Mouse (Mus musculus) embryonic facial prominence, embryonic 15.5 days (tissue): ENCODE data around the gene Arhgap24. TPM values are rescaled to one million over a fixed set of nuclear protein-coding genes. Genes with fewer than 3 reads are reported as not detected.

Experiments used
- ATAC-seq: fragments of 200-750 bp; cut with Nextera tagmentation; 2 replicates; pipeline ENCODE4 v1.8.0; 2017; ENCODE audit warnings: low read depth, moderate TSS enrichment; ENCODE audit not compliant: insufficient number of reproducible peaks, low FRiP score, low TSS enrichment
- H3K27ac ChIP-seq: fragments of 300-500 bp; sonication (generic); replicated peaks from 2 replicates; pipeline ENCODE4 v1.5.1; 2015; ENCODE audit warnings: mild to moderate bottlenecking, inconsistent platforms
- H3K27me3 ChIP-seq: fragments of 300-500 bp; sonication (generic); 2 replicates; pipeline ENCODE4 v1.6.1; 2015; ENCODE audit warnings: inconsistent platforms
- H3K36me3 ChIP-seq: fragments of 300-500 bp; sonication (generic); 2 replicates; pipeline ENCODE4 v1.6.1; 2015; ENCODE audit warnings: mild to moderate bottlenecking, inconsistent platforms
- H3K4me1 ChIP-seq: fragments of 300-500 bp; sonication (generic); 2 replicates; pipeline ENCODE4 v1.6.1; 2015; ENCODE audit warnings: inconsistent platforms
- H3K4me2 ChIP-seq: fragments of 300-500 bp; sonication (generic); replicated peaks from 2 replicates; pipeline ENCODE4 v1.6.1; 2015; ENCODE audit warnings: mild to moderate bottlenecking, inconsistent platforms
- H3K4me3 ChIP-seq: fragments of 300-500 bp; sonication (generic); replicated peaks from 2 replicates; pipeline ENCODE4 v1.5.1; 2015; ENCODE audit warnings: mild to moderate bottlenecking, inconsistent platforms
- H3K9ac ChIP-seq: fragments of 300-500 bp; sonication (generic); 2 replicates; pipeline ENCODE4 v1.6.1; 2015; ENCODE audit warnings: inconsistent platforms
- H3K9me3 ChIP-seq: fragments of 300-500 bp; sonication (generic); replicated peaks from 2 replicates; pipeline ENCODE4 v1.6.1; 2016; ENCODE audit warnings: inconsistent platforms
- whole genome bisulfite sequencing: fragments of 180-500 bp; shearing (Covaris S2); methylation state at CpG from one replicate; pipeline ENCODE4 v1.1.7; 2015; 5-methylcytosine and 5-hydroxymethylcytosine counted together
- polyA plus RNA-seq: library from polyadenylated mRNA; unstranded; fragments of >200 nt; fragmentation: Nextera tagmentation; extraction: Ambion mirVana; gene quantifications from 2 replicates; pipeline ENCODE4 v1.2.1, GENCODE M21; 2015

The Arhgap24 gene
- polyA plus RNA-seq, 1 experiment from 2014 or later = 34.0 TPM

GRCm38 (mm10) chr5:102803675-102804074, 322.5 kb downstream of the Arhgap24 start:
- ATAC-seq = no peak
- Histone ChIP-seq H3K9ac (no peak overlapping the region), H3K4me3 (no peak overlapping the region), H3K9me3 (no peaks in the 10 kb centered on the region), H3K27ac (no peak overlapping the region), H3K4me2 (no peak overlapping the region), H3K27me3 (no peaks in the 10 kb centered on the region), H3K36me3 (no peaks in the 10 kb centered on the region), H3K4me1 (no peaks in the 10 kb centered on the region)
- 56% methylated on average over 4 of the region's 4 CpGs for WGBS

DNA sequence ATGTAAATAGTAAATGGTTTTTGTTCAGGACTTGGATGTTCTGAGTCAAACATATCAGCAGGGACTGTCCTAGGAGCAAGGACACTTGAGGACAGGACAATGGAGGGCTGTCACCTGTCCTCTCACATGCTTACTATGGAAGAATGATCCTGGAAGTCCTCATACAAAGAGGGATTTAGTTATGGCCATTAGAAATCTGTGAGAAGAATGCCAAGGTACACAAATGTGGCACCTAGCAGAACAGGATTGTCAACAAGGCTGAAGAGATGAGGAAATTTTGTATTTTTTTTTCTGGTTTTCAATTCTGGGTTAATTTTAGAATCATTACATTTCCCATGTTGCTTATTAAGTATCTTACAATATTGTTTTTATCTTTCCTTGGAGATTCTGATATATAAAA, 326.3 kb downstream of the Arhgap24 start:
- no peak for ATAC-seq
- H3K4me1 ChIP-seq = no peaks in the 10 kb centered on the region
- no peak overlapping the region for H3K9ac ChIP-seq
- no peak overlapping the region for H3K4me3 ChIP-seq
- H3K27me3 ChIP-seq = no peaks in the 10 kb centered on the region
- no peak overlapping the region for H3K4me2 ChIP-seq
- no peaks in the 10 kb centered on the region for H3K36me3 ChIP-seq
- H3K27ac ChIP-seq = no peak overlapping the region
- no peaks in the 10 kb centered on the region for H3K9me3 ChIP-seq

DNA sequence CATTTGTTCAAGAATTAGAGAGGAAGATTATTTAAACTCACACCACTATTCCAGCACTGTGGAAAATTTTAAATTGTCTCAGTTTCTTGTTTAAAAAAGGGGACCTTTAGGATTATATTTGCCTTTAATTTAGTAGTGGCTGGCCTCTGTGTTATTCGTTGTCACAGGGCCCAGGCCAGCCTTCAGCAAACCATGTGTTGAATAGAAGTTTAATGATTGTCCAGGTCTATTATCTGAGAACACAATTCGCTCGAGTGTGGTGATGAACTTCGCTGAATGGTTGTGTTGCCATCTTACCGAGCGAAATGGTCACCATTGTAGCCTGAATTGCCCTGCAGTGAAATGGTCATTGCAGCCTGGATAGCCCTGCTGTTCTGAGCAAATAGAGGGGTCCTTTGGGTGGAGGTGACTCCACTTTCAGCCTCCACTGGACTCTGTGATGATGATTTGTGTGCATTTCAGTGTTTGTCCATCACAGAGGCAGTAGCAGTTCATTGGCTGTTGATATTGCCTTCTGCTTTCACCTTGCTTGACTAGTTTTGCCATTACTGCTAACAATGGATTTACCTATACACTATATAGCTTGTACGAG, 329.3 kb downstream of the Arhgap24 start:
- H3K36me3 ChIP-seq = no peaks in the 10 kb centered on the region
- H3K4me2 ChIP-seq = no peak overlapping the region
- no peak overlapping the region for H3K27ac ChIP-seq
- no peaks in the 10 kb centered on the region for H3K9me3 ChIP-seq
- no peaks in the 10 kb centered on the region for H3K4me1 ChIP-seq
- no peaks in the 10 kb centered on the region for H3K27me3 ChIP-seq
- no peak for ATAC-seq
- 88% methylated on average over 7 of the region's 7 CpGs for WGBS
- H3K9ac ChIP-seq = no peak overlapping the region
- no peak overlapping the region for H3K4me3 ChIP-seq

DNA sequence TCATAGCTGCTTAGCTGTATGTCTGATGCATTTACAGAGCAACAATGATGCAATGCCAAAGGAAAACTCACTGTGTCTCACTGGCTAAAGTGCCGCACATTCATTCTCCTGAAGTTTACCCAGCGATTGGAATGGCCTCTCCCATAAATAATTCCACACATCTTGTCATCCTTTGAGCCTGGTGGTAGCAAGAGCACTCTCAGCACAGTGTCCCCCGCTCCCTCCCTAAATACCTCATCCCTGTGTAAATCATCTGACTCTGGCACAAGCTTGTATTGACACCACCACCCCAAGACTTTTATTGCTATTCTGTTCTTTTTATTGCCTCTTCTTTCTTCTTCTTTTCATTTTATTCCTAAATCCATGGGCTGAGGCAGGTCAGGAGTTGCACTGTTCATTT, 332.1 kb downstream of the Arhgap24 start:
- WGBS = 77% methylated on average over 3 of the region's 3 CpGs

DNA sequence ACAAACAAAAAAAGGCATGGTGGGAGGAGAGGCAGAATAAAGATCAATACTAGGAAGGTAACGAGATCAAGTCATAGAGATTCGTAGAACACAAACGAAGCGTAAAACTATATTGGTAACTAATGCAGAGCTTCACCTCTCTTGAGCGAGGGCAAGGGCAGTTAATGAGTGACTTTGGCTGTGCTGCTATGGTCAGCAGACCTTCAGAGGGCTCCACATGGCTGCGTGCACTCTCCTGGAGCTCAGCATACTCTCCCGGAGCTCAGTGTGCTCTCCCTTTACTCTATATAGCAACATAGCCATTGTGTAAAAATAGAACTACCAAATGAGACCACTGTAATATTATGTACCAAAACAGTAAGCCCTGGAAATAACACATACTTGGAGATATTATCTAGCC, 336.4 kb downstream of the Arhgap24 start:
- Histone ChIP-seq H3K9me3 (no peaks in the 10 kb centered on the region), H3K36me3 (no peaks in the 10 kb centered on the region), H3K4me1 (no peaks in the 10 kb centered on the region), H3K27me3 (no peaks in the 10 kb centered on the region), H3K27ac (no peak overlapping the region), H3K4me3 (no peak overlapping the region), H3K4me2 (no peak overlapping the region), H3K9ac (no peak overlapping the region)
- 87% methylated on average over 7 of the region's 7 CpGs for whole genome bisulfite sequencing
- ATAC-seq = no peak

More for the DNA sequence above, 332.1 kb downstream of the Arhgap24 start:
- no peak overlapping the region for H3K4me3 ChIP-seq
- no peaks in the 10 kb centered on the region for H3K9me3 ChIP-seq
- H3K27ac ChIP-seq = no peak overlapping the region
- H3K36me3 ChIP-seq = no peaks in the 10 kb centered on the region
- no peak overlapping the region for H3K9ac ChIP-seq
- H3K4me1 ChIP-seq = no peaks in the 10 kb centered on the region
- H3K27me3 ChIP-seq = no peaks in the 10 kb centered on the region
- no peak overlapping the region for H3K4me2 ChIP-seq
- no peak for ATAC-seq

DNA sequence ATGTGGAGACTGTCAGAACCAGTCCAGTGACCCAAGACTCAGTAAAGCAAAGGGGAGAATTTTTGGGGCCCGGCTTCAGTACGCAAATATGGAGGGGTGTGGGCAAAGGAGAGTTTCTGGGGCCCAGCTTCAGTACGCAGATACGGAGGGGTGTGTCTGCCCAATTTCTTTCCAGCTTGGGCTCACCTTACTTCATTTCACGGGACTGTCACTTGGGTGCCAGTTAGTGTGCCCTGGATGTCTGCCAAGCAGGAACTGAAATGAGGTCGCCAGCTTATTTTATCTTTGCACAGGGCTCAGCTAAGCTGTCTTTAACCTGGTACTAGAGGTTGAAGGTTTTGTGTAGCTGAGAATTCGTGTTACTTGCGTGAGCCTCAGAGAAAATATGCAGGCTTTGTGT, 344.3 kb downstream of the Arhgap24 start:
- Histone ChIP-seq H3K4me1 (no peaks in the 10 kb centered on the region), H3K4me2 (no peak overlapping the region), H3K36me3 (no peaks in the 10 kb centered on the region), H3K27me3 (no peaks in the 10 kb centered on the region), H3K27ac (no peak overlapping the region), H3K4me3 (no peak overlapping the region), H3K9ac (no peak overlapping the region), H3K9me3 (no peaks in the 10 kb centered on the region)
- 64% methylated on average over 8 of the region's 8 CpGs for WGBS
- ATAC-seq = no peak

GRCm38 (mm10) chr5:102839071-102839470, 357.9 kb downstream of the Arhgap24 start:
- H3K27me3 ChIP-seq = no peaks in the 10 kb centered on the region
- H3K4me1 ChIP-seq = 0 out of 2 replicates have a peak, but pooled peaks cover 4% of the 10 kb centered on the region
- H3K9ac ChIP-seq = no peak overlapping the region
- no peak overlapping the region for H3K27ac ChIP-seq
- H3K36me3 ChIP-seq = no peaks in the 10 kb centered on the region
- WGBS = 55% methylated on average over 4 of the region's 4 CpGs
- H3K4me2 ChIP-seq = no peak overlapping the region
- ATAC-seq = no peak
- H3K9me3 ChIP-seq = no peaks in the 10 kb centered on the region
- no peak overlapping the region for H3K4me3 ChIP-seq

GRCm38 (mm10) chr5:102843934-102844709, 362.9 kb downstream of the Arhgap24 start:
- WGBS = 28% methylated on average over 5 of the region's 5 CpGs
- Histone ChIP-seq H3K9me3 (no peaks in the 10 kb centered on the region), H3K27ac (no peak overlapping the region), H3K4me1 (peaks cover 34% of the 10 kb centered on the region), H3K36me3 (no peaks in the 10 kb centered on the region), H3K9ac (no peak overlapping the region), H3K4me2 (peak overlapping the region; percentile 53; the same call in 1 of the 2 replicates), H3K4me3 (no peak overlapping the region), H3K27me3 (no peaks in the 10 kb centered on the region)
- no peak for ATAC-seq

DNA sequence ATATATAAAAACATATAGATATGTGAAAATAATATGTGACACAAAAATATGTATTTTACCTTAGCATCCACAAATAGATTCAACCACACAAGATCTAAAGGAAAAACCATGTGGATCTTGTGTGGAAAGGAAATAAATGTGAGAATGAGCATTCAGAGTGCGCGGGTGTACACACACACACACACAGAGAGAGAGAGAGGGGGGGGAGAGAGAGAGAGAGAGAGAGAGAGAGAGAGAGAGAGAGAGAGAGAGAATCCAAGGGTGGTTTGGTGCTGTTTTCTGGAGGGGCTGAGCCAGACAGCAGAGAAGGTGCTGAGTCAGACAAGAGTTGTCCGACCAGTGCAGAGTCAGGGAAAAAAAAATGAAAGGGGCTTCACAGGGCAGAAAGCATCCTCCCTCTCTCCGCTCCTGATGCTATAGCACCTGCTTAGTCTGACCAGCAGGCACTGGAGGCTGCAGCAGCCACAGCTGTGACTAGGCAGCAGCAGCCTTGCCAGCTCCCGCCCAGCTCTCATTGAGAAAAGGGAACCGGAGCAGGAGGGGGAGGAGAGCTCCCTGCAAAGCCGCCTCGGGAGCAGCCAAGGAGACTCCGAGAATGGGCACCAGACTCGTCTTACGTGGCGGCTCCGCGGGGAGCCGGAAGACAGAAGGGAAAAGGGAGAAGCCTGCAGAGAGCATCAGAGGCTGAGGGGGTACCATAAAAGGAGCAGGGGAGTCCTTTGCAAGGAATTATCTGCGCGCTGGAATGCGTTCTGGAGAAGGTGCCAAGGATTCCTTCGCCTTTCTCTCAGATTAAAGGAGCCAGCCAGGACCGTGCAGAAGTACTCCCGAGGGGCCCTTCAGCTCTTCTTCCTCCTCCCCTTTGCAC, 363.8 kb downstream of the Arhgap24 start:
- ATAC-seq = peak; percentile 88
- WGBS = 3% methylated on average over 21 of the region's 21 CpGs
- H3K4me3 ChIP-seq = peak overlapping the region; percentile 43
- H3K27ac ChIP-seq = peak overlapping the region; percentile 82
- H3K9me3 ChIP-seq = no peaks in the 10 kb centered on the region
- no peaks in the 10 kb centered on the region for H3K27me3 ChIP-seq
- no peak overlapping the region for H3K9ac ChIP-seq
- peak overlapping the region; percentile 53 for H3K4me2 ChIP-seq
- H3K4me1 ChIP-seq = peaks cover 36% of the 10 kb centered on the region
- no peaks in the 10 kb centered on the region for H3K36me3 ChIP-seq

- Histone ChIP-seq H3K27me3 (no peaks in the 10 kb centered on the region), H3K9me3 (no peaks in the 10 kb centered on the region), H3K36me3 (no peaks in the 10 kb centered on the region), H3K9ac (no peak overlapping the region), H3K4me3 (peak overlapping the region; percentile 43), H3K4me2 (peak overlapping the region; percentile 53), H3K4me1 (peaks cover 37% of the 10 kb centered on the region), H3K27ac (peak overlapping the region; percentile 82)
- no peak for ATAC-seq
- WGBS = 21% methylated on average over 11 of the region's 11 CpGs
Observed at GRCm38 (mm10) chr5:102845800-102846199, 364.6 kb downstream of the Arhgap24 start.

- no peak overlapping the region for H3K9ac ChIP-seq
- no peaks in the 10 kb centered on the region for H3K36me3 ChIP-seq
- H3K27ac ChIP-seq = peak overlapping the region; percentile 7; the same call in 1 of the 2 replicates
- WGBS = 56% methylated on average over 4 of the region's 4 CpGs
- H3K4me1 ChIP-seq = peaks cover 44% of the 10 kb centered on the region
- H3K4me3 ChIP-seq = no peak overlapping the region
- no peak for ATAC-seq
- H3K4me2 ChIP-seq = no peak overlapping the region; the same call in 1 of the 2 replicates
- no peaks in the 10 kb centered on the region for H3K27me3 ChIP-seq
- H3K9me3 ChIP-seq = no peaks in the 10 kb centered on the region
Observed at GRCm38 (mm10) chr5:102847859-102848258, 366.7 kb downstream of the Arhgap24 start.
